Mouse (Mus musculus) megakaryocyte, embryonic 14.5 days (primary cell): ENCODE measurements around the gene Gm9611. TPM values are rescaled to one million over a fixed set of nuclear protein-coding genes. Genes with fewer than 3 reads are reported as not detected.
"Not testable (repeated sequence)": the region's sequence is repeated elsewhere in the genome, so short reads cannot be mapped to it uniquely, and the experiment has no call there.

Experiments
- H3K27me3 ChIP-seq: replicated peaks from 2 replicates; pipeline ENCODE3; 2012; ENCODE audit warnings: inconsistent platforms
- H3K36me3 ChIP-seq: replicated peaks from 2 replicates; pipeline ENCODE3; 2012; ENCODE audit warnings: low read length, inconsistent platforms, mixed read lengths
- H3K4me1 ChIP-seq: 2 replicates; pipeline ENCODE4 v1.6.1; 2012; ENCODE audit warnings: inconsistent platforms
- H3K4me3 ChIP-seq: replicated peaks from 2 replicates; pipeline ENCODE3; 2012; ENCODE audit warnings: moderate library complexity, mild to moderate bottlenecking, inconsistent platforms
- H3K9me3 ChIP-seq: 2 replicates; pipeline ENCODE4 v1.6.1; 2012; ENCODE audit warnings: inconsistent platforms
- polyA plus RNA-seq: library from polyadenylated mRNA; stranded (reverse); fragments of >175 nt; gene quantifications from 2 replicates; pipeline ENCODE4 v1.2.3, GENCODE M21; 2012; ENCODE audit warnings: low replicate concordance; ENCODE audit not compliant: insufficient read depth

Gm9611 gene
- polyA plus RNA-seq: not detected in 2 replicates

DNA sequence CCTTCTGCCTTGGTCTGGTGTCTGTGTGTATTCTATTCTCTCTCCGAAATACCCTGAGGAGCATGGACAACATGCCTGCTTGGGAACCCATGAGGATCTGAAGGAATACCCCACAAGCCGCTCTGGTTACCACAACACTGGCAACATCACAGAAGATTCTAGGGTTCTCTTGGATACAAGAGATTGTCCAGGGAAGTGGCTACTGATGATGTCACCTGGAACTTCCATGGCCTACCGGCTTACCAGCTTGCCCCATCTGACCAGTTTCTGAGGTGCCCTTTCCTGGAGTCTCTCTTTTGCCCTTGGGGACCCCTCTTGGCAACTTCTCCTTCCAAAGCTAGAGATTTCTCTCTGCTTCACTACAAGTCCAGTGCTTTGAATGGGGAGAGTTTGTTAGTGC lies at the start of gene Gm9611:
Gene Gm9611, minus strand, starts transcription at position 101 of the 400 bp plus-strand sequence.
- H3K9me3 ChIP-seq, H3K4me3 ChIP-seq, H3K4me1 ChIP-seq, H3K27me3 ChIP-seq, H3K36me3 ChIP-seq: not testable (repeated sequence)

DNA sequence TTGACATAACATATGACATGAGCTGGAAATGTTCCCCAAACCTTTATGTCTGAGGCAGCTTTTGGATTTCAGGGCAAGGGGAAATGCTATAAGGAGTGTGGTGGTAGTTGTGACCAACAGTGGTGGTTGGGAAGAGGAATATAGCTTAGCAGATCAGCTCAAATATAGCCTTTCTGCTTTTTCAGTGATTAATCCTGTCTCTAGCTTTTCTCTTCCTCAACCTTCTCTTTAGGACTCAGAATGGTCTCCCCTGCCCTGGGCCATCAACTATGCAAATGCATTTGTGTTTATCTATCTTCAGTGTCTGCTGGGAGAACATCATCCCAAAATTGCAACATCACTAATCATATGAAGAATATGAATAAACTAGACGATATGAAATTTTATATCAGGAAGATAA lies 12.8 kb upstream of the Gm9611 start, which contains the start of gene Gm7995:
Gene Gm7995, plus strand, starts transcription at position 301 of the 400 bp plus-strand sequence.
- H3K27me3 ChIP-seq, H3K4me3 ChIP-seq, H3K36me3 ChIP-seq: not testable (repeated sequence)

DNA sequence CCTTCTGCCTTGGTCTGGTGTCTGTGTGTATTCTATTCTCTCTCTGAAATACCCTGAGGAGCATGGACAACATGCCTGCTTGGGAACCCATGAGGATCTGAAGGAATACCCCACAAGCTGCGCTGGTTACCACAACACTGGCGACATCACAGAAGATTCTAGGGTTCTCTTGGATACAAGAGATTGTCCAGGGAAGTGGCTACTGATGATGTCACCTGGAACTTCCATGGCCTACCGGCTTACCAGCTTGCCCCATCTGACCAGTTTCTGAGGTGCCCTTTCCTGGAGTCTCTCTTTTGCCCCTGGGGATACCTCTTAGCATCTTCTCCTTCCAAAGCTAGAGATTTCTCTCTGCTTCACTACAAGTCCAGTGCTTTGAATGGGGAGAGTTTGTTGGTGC lies 37.2 kb downstream of the Gm9611 start, which contains the start of gene Gm17026:
Gene Gm17026, minus strand, starts transcription at position 101 of the 400 bp plus-strand sequence.
- H3K4me1 ChIP-seq, H3K4me3 ChIP-seq, H3K27me3 ChIP-seq, H3K9me3 ChIP-seq, H3K36me3 ChIP-seq: not testable (repeated sequence)

More for the DNA sequence above, 12.8 kb upstream of the Gm9611 start, which contains the start of gene Gm7995:
- not testable (repeated sequence) for H3K4me1 ChIP-seq, H3K9me3 ChIP-seq

Other genes starting within 250 kb of the Gm9611 start
- gene Gm7951, start 180.0 kb downstream of the Gm9611 start, polyA plus RNA-seq: not detected in 2 replicates
- not detected in 2 replicates for gene Gm17027, start 134.7 kb downstream of the Gm9611 start, polyA plus RNA-seq
- gene Gm3573, start 106.6 kb downstream of the Gm9611 start, polyA plus RNA-seq: not detected in 2 replicates
- gene Gm17026, start 37.3 kb downstream of the Gm9611 start, polyA plus RNA-seq: not detected in 2 replicates
- not detected in 2 replicates for gene Gm7995, start 12.9 kb upstream of the Gm9611 start, polyA plus RNA-seq
- gene Gm8005, start 142.3 kb upstream of the Gm9611 start, polyA plus RNA-seq: not detected in 2 replicates
- gene Gm8011, start 166.5 kb upstream of the Gm9611 start, polyA plus RNA-seq: not detected in 2 replicates
- not detected in 2 replicates for gene Gm8020, start 205.0 kb upstream of the Gm9611 start, polyA plus RNA-seq
- gene Gm8024, start 226.9 kb upstream of the Gm9611 start, polyA plus RNA-seq: not detected in 2 replicates